Mouse (Mus musculus) cerebellum, adult 2 months (tissue): ENCODE results near the gene Tmub2.

Source experiments
- CTCF ChIP-seq: fragments of 200-500 bp; IDR thresholded peaks from 2 replicates; pipeline ENCODE4 v1.5.1; 2011; ENCODE audit warnings: low read depth, mild to moderate bottlenecking, control low read depth, low read length, moderate library complexity, borderline replicate concordance; ENCODE audit not compliant: insufficient read depth
- POLR2A ChIP-seq: fragments of 200-500 bp; IDR thresholded peaks from 2 replicates; pipeline ENCODE4 v1.6.1; 2011; ENCODE audit warnings: low read length, control low read depth, borderline replicate concordance; ENCODE audit not compliant: insufficient read depth

- no peak for TF ChIP-seq CTCF
- no peak for TF ChIP-seq POLR2A
Observed at GRCm38 (mm10) chr11:102240636-102241035, 44.1 kb upstream of the Tmub2 start.
